In genomic region chr4:134119042-134119441, GRCm38 (mm10) we compare ENCODE assay signal across 20 mouse cellular contexts. TPM values are rescaled to one million over a fixed set of nuclear protein-coding genes. Genes with fewer than 3 reads are reported as not detected.
DNase-seq lines count a peak whose midpoint lies in the region; ATAC-seq lines count a peak whose summit lies in the region.
"Had no signal": no experiment of that assay in that cellular context is flagged by ENCODE, and none has a peak within 500 bp of the region (broad histone marks: within the 10 kb centered on the region; RNA-seq: fewer than 3 reads in every experiment).

No protein-coding gene starts in this region.

- WGBS in heart, embryonic 16.5 days: 74% methylated on average over 5 of the region's 5 CpGs
- WGBS in heart, embryonic 11.5 days (ENCODE audit: insufficient replicate concordance): 69% methylated on average over 5 of the region's 5 CpGs
- 80% methylated on average over 5 of the region's 5 CpGs for WGBS in neural tube, embryonic 13.5 days
- 69% methylated on average over 5 of the region's 5 CpGs for WGBS in limb, embryonic 10.5 days

- ATAC-seq in heart, embryonic 16.5 days (replicated peaks; ENCODE audit: extremely low read depth, insufficient read depth, low FRiP score): no peak
- ATAC-seq in heart, embryonic 11.5 days (replicated peaks; ENCODE audit: insufficient number of reproducible peaks, low FRiP score, low TSS enrichment): no peak
- no peak for ATAC-seq in neural tube, embryonic 13.5 days (ENCODE audit: low read depth)

- peak overlapping the region; percentile 17; the same call in 1 of the 2 replicates for H3K9ac ChIP-seq in heart, embryonic 16.5 days (ENCODE audit: low read length)
- no peak overlapping the region for H3K9ac ChIP-seq in heart, embryonic 11.5 days (ENCODE audit: low read depth, low read length)
- 0 out of 2 replicates have a peak overlapping the region, but pooled peaks have one; percentile 34 for H3K9ac ChIP-seq in neural tube, embryonic 13.5 days
- H3K9ac ChIP-seq: forebrain, embryonic 12.5 days; limb, embryonic 13.5 days had no signal

- H3K4me3 ChIP-seq in heart, embryonic 16.5 days (ENCODE audit: low read length): no peak overlapping the region
- no peak overlapping the region for H3K4me3 ChIP-seq in heart, embryonic 11.5 days (ENCODE audit: low read depth, low read length)
- no peak overlapping the region for H3K4me3 ChIP-seq in neural tube, embryonic 13.5 days
- H3K4me3 ChIP-seq in limb, embryonic 10.5 days: no peak overlapping the region
- H3K4me3 ChIP-seq: forebrain, embryonic 12.5 days; limb, embryonic 13.5 days; lung, embryonic 15.5 days; myocyte had no signal

- H3K27me3 ChIP-seq in heart, embryonic 16.5 days (ENCODE audit: control insufficient read depth, insufficient read depth, low read length): no peaks in the 10 kb centered on the region
- no peaks in the 10 kb centered on the region for H3K27me3 ChIP-seq in heart, embryonic 11.5 days (ENCODE audit: control insufficient read depth, insufficient read depth, low read length)
- H3K27me3 ChIP-seq in neural tube, embryonic 13.5 days: no peaks in the 10 kb centered on the region
- H3K27me3 ChIP-seq in limb, embryonic 10.5 days (ENCODE audit: low read depth, poor library complexity, severe bottlenecking): no peaks in the 10 kb centered on the region
- H3K27me3 ChIP-seq: limb, embryonic 13.5 days; lung, embryonic 15.5 days had no signal

- H3K27ac ChIP-seq in heart, embryonic 16.5 days (ENCODE audit: low read length): peak overlapping the region; percentile 76
- no peak overlapping the region for H3K27ac ChIP-seq in heart, embryonic 11.5 days (ENCODE audit: low read depth, low read length)
- no peak overlapping the region for H3K27ac ChIP-seq in neural tube, embryonic 13.5 days (replicated peaks)
- peak overlapping the region; percentile 62 for H3K27ac ChIP-seq in limb, embryonic 10.5 days
- H3K27ac ChIP-seq: forebrain, embryonic 12.5 days; limb, embryonic 13.5 days had no signal

- H3K4me2 ChIP-seq in heart, embryonic 16.5 days (ENCODE audit: low read depth, low read length): no peak overlapping the region
- H3K4me2 ChIP-seq in heart, embryonic 11.5 days: no peak overlapping the region
- H3K4me2 ChIP-seq in neural tube, embryonic 13.5 days: no peak overlapping the region
- H3K4me2 ChIP-seq: forebrain, embryonic 12.5 days; limb, embryonic 13.5 days; lung, embryonic 15.5 days had no signal

- no peaks in the 10 kb centered on the region for H3K36me3 ChIP-seq in heart, embryonic 16.5 days (ENCODE audit: control insufficient read depth, insufficient read depth)
- no peaks in the 10 kb centered on the region for H3K36me3 ChIP-seq in heart, embryonic 11.5 days (ENCODE audit: control insufficient read depth, insufficient read depth, low read length)
- H3K36me3 ChIP-seq in neural tube, embryonic 13.5 days: no peaks in the 10 kb centered on the region
- H3K36me3 ChIP-seq in limb, embryonic 10.5 days: no peaks in the 10 kb centered on the region
- H3K36me3 ChIP-seq: forebrain, embryonic 12.5 days; limb, embryonic 13.5 days; lung, embryonic 15.5 days had no signal

- H3K4me1 ChIP-seq in heart, embryonic 16.5 days (ENCODE audit: control insufficient read depth, insufficient read depth, low read length): peaks cover under 1% of the 10 kb centered on the region; the same call in 1 of the 2 replicates
- peaks cover 1% of the 10 kb centered on the region; the same call in 1 of the 2 replicates for H3K4me1 ChIP-seq in heart, embryonic 11.5 days (ENCODE audit: control insufficient read depth, insufficient read depth, low read length)
- H3K4me1 ChIP-seq in neural tube, embryonic 13.5 days (replicated peaks): peaks cover 13% of the 10 kb centered on the region
- peaks cover 51% of the 10 kb centered on the region for H3K4me1 ChIP-seq in limb, embryonic 10.5 days

- H3K9me3 ChIP-seq in heart, embryonic 16.5 days (replicated peaks; ENCODE audit: control insufficient read depth, low read length): no peaks in the 10 kb centered on the region
- no peaks in the 10 kb centered on the region for H3K9me3 ChIP-seq in heart, embryonic 11.5 days (replicated peaks; ENCODE audit: control insufficient read depth, low read length)
- no peaks in the 10 kb centered on the region for H3K9me3 ChIP-seq in neural tube, embryonic 13.5 days
- H3K9me3 ChIP-seq in limb, embryonic 10.5 days (replicated peaks): no peaks in the 10 kb centered on the region
- H3K9me3 ChIP-seq: forebrain, embryonic 12.5 days; limb, embryonic 13.5 days; lung, embryonic 15.5 days had no signal

- DNase-seq in neural tube, embryonic 10.5 days (ENCODE audit: extremely low spot score, low spot score): no peak
- DNase-seq in limb, embryonic 10.5 days (ENCODE audit: low spot score): no peak
- DNase-seq in urinary bladder, postnatal 10 days (ENCODE audit: low spot score): no peak
- DNase-seq in gastrocnemius, postnatal 36 days: no peak
- DNase-seq in left cerebral cortex, adult 9 months (ENCODE audit: low spot score in 2 of 2): no peak
- DNase-seq: adrenal gland, adult 8-10 months; cerebellum, adult 2 months; heart, adult 11 months; heart, postnatal 10 days; kidney, adult 8-10 months; layer of hippocampus, postnatal 36 days; right cerebral cortex, adult 18-20 months had no signal

- intact Hi-C loops in gastrocnemius, postnatal 36 days (cut with DNase I): no loop called here

RNA-seq across cellular contexts. Expression of gene Sh3bgrl3, which starts 9.5 kb away (rescaled TPM):
- 213 and 218 TPM in 2 replicates for polyA plus RNA-seq in heart, embryonic 16.5 days (2015; fragmentation: Nextera tagmentation; extraction: Ambion mirVana)
- 179 and 220 TPM in 2 replicates for polyA plus RNA-seq in heart, embryonic 11.5 days (2014; fragmentation: Nextera tagmentation; extraction: Ambion mirVana)
- polyA plus RNA-seq in neural tube, embryonic 13.5 days (2015; fragmentation: Nextera tagmentation; extraction: Ambion mirVana): 384 and 425 TPM in 2 replicates
- polyA plus RNA-seq in limb, embryonic 10.5 days (2016; fragmentation: Nextera tagmentation; extraction: Ambion mirVana): 280 and 308 TPM in 2 replicates
- total RNA-seq in gastrocnemius, postnatal 36 days (2021): 10 to 100 TPM; 17.1 to 19.7 TPM

RNA-seq across cellular contexts. Expression of gene Ubxn11, which starts 16.7 kb away (rescaled TPM):
- polyA plus RNA-seq in heart, embryonic 16.5 days (2015; fragmentation: Nextera tagmentation; extraction: Ambion mirVana): 3.5 and 3.9 TPM in 2 replicates
- 2.0 and 3.2 TPM in 2 replicates for polyA plus RNA-seq in heart, embryonic 11.5 days (2014; fragmentation: Nextera tagmentation; extraction: Ambion mirVana)
- 10.3 and 10.4 TPM in 2 replicates for polyA plus RNA-seq in neural tube, embryonic 13.5 days (2015; fragmentation: Nextera tagmentation; extraction: Ambion mirVana)
- 5.1 and 6.5 TPM in 2 replicates for polyA plus RNA-seq in limb, embryonic 10.5 days (2016; fragmentation: Nextera tagmentation; extraction: Ambion mirVana)
- total RNA-seq in gastrocnemius, postnatal 36 days (2021): 1 to 10 TPM; 1.4 to 2.1 TPM

RNA-seq across cellular contexts. Expression of gene Cd52, which starts 24.2 kb away (rescaled TPM):
- polyA plus RNA-seq in heart, embryonic 16.5 days (2015; fragmentation: Nextera tagmentation; extraction: Ambion mirVana): 16.6 and 28.6 TPM in 2 replicates
- 3.9 and 6.2 TPM in 2 replicates for polyA plus RNA-seq in heart, embryonic 11.5 days (2014; fragmentation: Nextera tagmentation; extraction: Ambion mirVana)
- 3.1 and 5.1 TPM in 2 replicates for polyA plus RNA-seq in neural tube, embryonic 13.5 days (2015; fragmentation: Nextera tagmentation; extraction: Ambion mirVana)
- 2.4 and 3.9 TPM in 2 replicates for polyA plus RNA-seq in limb, embryonic 10.5 days (2016; fragmentation: Nextera tagmentation; extraction: Ambion mirVana)
- total RNA-seq in gastrocnemius, postnatal 36 days (2021): 1 to 10 TPM; 1.1 to 1.9 TPM
- polyA plus RNA-seq: myocyte had no signal

RNA-seq across cellular contexts. Expression of gene Crybg2, which starts 58.4 kb away (rescaled TPM):
- 0.37 and 0.91 TPM in 2 replicates for polyA plus RNA-seq in heart, embryonic 16.5 days (2015; fragmentation: Nextera tagmentation; extraction: Ambion mirVana)
- 0.52 and 1.1 TPM in 2 replicates for polyA plus RNA-seq in heart, embryonic 11.5 days (2014; fragmentation: Nextera tagmentation; extraction: Ambion mirVana)
- 1.3 and 1.7 TPM in 2 replicates for polyA plus RNA-seq in neural tube, embryonic 13.5 days (2015; fragmentation: Nextera tagmentation; extraction: Ambion mirVana)
- 3.5 and 4.4 TPM in 2 replicates for polyA plus RNA-seq in limb, embryonic 10.5 days (2016; fragmentation: Nextera tagmentation; extraction: Ambion mirVana)
- total RNA-seq in gastrocnemius, postnatal 36 days (2021): not detected
- total RNA-seq: adrenal gland, adult 8-10 months; common myeloid progenitor, adult 5-6 weeks; heart, postnatal 10 days had no signal

Comparison
In these comparisons a context has a peak if more than half of its experiments do, and no peak if none do; other contexts are left out.
1. H3K27ac ChIP-seq: peak in heart, embryonic 16.5 days (single experiment) and limb, embryonic 10.5 days (single experiment); none in heart, embryonic 11.5 days (single experiment) and neural tube, embryonic 13.5 days (single experiment).